Mouse (Mus musculus): ENCODE measurements around the gene Prcd. TPM values are rescaled to one million over a fixed set of nuclear protein-coding genes. Genes with fewer than 3 reads are reported as not detected.

The Prcd gene
- polyA plus RNA-seq, 1 experiment = 0.44 TPM

DNA sequence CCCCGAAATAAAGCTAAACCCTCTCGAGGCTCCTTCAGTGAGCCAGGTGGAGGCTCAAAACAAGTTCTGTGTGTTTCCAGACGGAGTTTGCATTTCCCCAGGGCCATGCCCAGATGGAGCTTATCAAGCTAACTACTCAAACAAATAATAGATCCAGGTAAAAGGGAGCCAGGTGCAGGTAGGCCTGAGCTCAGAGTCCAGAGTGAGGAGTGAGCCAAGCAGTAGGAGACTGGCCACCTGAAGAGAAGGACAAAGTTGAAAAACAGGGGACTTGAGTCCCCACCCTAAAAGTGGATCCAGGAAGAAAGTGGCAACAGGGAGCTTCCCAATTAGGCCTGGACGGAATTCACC lies 40.5 kb downstream of the Prcd start:
- Histone ChIP-seq H3K27me3 (replicated peaks; ENCODE audit: control insufficient read depth, insufficient read depth, low read length) (no peaks in the 10 kb centered on the region), H3K27ac (ENCODE audit: insufficient read depth, low read depth, low read length) (peak overlapping the region; percentile 88)
- 41% methylated on average over 4 of the region's 4 CpGs for WGBS

DNA sequence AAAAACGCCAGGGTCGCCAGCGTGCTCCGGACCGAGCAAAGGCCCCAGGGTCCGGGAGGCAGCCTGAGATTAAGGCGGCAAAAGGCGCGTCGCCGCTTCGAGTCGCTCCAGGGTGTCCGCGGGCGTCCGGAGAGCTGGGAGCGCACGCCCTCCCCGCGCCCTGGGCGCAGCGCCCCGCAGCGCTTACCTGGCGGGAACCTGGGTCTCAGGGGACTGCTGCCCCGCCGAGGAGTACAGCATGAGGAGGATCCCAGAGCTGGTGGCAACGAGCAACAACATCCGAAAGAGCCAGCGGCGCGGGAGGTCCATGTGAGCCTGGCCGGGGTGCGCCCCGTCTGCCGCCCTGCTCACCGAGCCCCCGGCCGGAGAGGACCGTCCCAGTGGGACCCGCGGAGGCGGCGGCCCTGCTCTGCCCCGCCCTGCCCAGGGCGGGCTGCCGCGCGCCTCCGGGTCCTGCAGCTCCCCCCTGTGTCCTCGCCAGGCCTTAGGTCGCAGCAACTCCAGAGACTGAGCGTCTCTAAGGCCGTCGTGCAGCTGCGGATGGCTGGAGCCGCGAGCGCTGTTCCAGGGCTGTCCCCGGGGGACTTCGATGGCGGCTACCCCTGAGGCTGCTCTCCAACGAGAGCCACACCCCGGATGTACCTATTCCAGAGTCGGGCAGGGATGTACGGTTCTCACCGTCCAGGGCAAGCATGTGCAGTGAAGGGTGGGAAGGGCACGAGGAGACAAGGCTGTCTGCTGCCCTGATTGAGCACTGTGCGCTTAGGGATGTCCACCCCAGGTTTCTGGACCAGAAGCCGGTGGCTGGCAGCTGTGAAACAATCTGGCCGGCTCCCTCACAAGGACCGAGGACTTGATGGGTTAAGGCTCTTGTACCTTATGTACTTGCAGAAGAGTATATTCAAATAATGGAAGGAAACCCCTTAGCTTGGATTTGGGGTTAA lies 41.2 kb downstream of the Prcd start:
- WGBS = 4% methylated on average over 73 of the region's 73 CpGs
- peak overlapping the region; percentile 88 for H3K27ac ChIP-seq (ENCODE audit: insufficient read depth, low read depth, low read length)
- TF ChIP-seq POLR2A (IDR thresholded peaks at IDR 0.05; ENCODE audit: low read depth, low read length) (peak; percentile 1), CTCF (conservative IDR thresholded peaks at IDR 0.05; ENCODE audit: insufficient read depth, insufficient read length, low read depth, low read length) (no peak)
- peak overlapping the region; percentile 82 for H3K4me3 ChIP-seq (ENCODE audit: insufficient read depth, low read depth, low read length)
- no peaks in the 10 kb centered on the region for H3K27me3 ChIP-seq (replicated peaks; ENCODE audit: control insufficient read depth, insufficient read depth, low read length)
- H3K4me1 ChIP-seq (ENCODE audit: control insufficient read depth, insufficient read depth, low read length) = peaks cover 12% of the 10 kb centered on the region; the same call in 1 of the 2 replicates
- no peaks in the 10 kb centered on the region for H3K36me3 ChIP-seq (ENCODE audit: control insufficient read depth, insufficient read depth, low read length)
- peak; percentile 78 for DNase-seq

More for the DNA sequence above, 40.5 kb downstream of the Prcd start:
- DNase-seq = peak; percentile 53
- peak overlapping the region; percentile 82 for H3K4me3 ChIP-seq (ENCODE audit: insufficient read depth, low read depth, low read length)
- no peak for TF ChIP-seq POLR2A (IDR thresholded peaks at IDR 0.05; ENCODE audit: low read depth, low read length)
- TF ChIP-seq CTCF (conservative IDR thresholded peaks at IDR 0.05; ENCODE audit: insufficient read depth, insufficient read length, low read depth, low read length) = no peak
- H3K36me3 ChIP-seq (ENCODE audit: control insufficient read depth, insufficient read depth, low read length) = no peaks in the 10 kb centered on the region
- peaks cover 12% of the 10 kb centered on the region; the same call in 1 of the 2 replicates for H3K4me1 ChIP-seq (ENCODE audit: control insufficient read depth, insufficient read depth, low read length)

DNA sequence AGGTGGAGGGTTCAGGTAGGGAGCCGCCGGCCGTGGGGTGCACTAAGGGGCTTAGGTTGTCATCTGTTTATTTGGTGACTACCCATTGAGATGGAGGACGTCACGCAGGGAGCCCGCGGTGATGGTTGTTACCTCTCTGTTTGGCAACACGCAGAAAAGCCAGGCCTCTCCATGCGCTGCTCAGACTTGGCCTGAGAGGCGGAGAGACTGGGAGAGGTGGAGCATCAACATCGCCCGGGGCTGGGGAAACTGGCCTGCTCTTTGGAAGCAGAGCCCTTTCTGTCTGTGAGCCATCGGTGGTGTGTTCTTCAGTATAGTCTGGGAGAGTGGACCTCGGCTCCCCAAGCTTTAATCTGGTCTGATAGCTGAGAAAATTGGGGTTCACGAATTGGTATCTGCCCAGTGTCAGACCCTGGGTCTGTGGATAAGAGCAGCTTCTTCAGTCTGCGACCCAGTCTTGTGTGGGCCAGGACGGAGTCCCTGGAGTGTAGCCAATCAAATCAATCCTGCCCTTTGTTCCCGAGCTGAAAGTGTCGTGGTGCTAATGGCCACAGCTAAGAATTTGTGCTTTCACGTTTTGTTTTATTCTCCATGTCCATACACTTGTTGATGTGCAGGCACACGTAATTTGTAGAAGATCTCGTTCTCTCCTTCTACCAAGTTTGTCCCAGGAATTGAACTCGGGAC lies 42.0 kb downstream of the Prcd start:
- 38% methylated on average over 23 of the region's 23 CpGs for WGBS
- no peak overlapping the region for H3K4me3 ChIP-seq (ENCODE audit: insufficient read depth, low read depth, low read length)

DNA sequence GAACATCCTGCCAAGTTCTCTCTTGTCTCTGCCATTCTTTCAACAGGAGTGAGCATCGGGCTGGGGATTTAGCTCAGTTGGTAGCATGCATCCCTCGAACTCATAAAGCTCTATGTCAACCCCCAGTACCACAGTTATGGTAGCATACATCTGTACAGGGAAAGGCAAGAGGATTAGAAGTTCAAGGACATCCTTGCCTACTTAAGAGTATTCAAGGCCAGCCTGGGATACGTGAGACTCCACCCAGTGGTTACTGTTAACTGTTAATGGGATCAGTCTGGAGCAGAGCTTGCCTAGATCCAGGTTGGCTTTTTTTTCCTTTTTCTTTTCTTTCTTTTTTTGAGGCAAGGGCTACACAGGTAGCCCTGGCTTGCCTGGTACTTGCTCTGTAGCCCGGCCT lies 43.1 kb downstream of the Prcd start:
- Histone ChIP-seq H3K4me1 (ENCODE audit: control insufficient read depth, insufficient read depth, low read length) (peaks cover 8% of the 10 kb centered on the region; the same call in 1 of the 2 replicates), H3K27me3 (replicated peaks; ENCODE audit: control insufficient read depth, insufficient read depth, low read length) (no peaks in the 10 kb centered on the region), H3K36me3 (ENCODE audit: control insufficient read depth, insufficient read depth, low read length) (no peaks in the 10 kb centered on the region), H3K4me3 (ENCODE audit: insufficient read depth, low read depth, low read length) (no peak overlapping the region), H3K27ac (ENCODE audit: insufficient read depth, low read depth, low read length) (no peak overlapping the region)
- TF ChIP-seq CTCF (conservative IDR thresholded peaks at IDR 0.05; ENCODE audit: insufficient read depth, insufficient read length, low read depth, low read length) (no peak), POLR2A (IDR thresholded peaks at IDR 0.05; ENCODE audit: low read depth, low read length) (no peak)
- DNase-seq = no peak
- WGBS = 85% methylated on average over 4 of the region's 4 CpGs

More for the DNA sequence above, 42.0 kb downstream of the Prcd start:
- Histone ChIP-seq H3K4me1 (ENCODE audit: control insufficient read depth, insufficient read depth, low read length) (peaks cover 9% of the 10 kb centered on the region; the same call in 1 of the 2 replicates), H3K27me3 (replicated peaks; ENCODE audit: control insufficient read depth, insufficient read depth, low read length) (no peaks in the 10 kb centered on the region), H3K27ac (ENCODE audit: insufficient read depth, low read depth, low read length) (peak overlapping the region; percentile 15; the same call in 1 of the 2 replicates), H3K36me3 (ENCODE audit: control insufficient read depth, insufficient read depth, low read length) (no peaks in the 10 kb centered on the region)
- no peak for TF ChIP-seq POLR2A (IDR thresholded peaks at IDR 0.05; ENCODE audit: low read depth, low read length)
- TF ChIP-seq CTCF (conservative IDR thresholded peaks at IDR 0.05; ENCODE audit: insufficient read depth, insufficient read length, low read depth, low read length) = no peak
- DNase-seq = peak; percentile 72

DNA sequence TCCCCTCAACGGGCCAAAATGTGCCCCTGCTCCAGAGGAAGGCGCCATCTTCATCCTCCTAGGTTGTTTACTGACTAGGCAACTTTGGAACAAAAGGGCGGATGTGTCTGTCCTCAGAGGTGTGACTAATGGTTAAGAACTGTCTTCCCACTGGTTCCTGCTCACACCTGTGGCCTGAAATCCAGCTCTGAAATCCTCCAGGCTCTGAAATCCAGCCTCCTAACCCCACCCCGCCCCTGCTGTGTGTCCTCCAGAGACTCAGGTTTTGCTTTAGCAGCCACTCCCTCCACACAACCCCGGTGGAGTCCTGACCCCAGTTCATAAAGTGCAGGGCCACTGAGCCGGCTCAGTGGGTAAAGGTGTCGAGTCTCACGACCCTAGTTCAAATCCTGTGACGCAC lies 44.2 kb downstream of the Prcd start:
- TF ChIP-seq CTCF (conservative IDR thresholded peaks at IDR 0.05; ENCODE audit: insufficient read depth, insufficient read length, low read depth, low read length) (no peak), POLR2A (IDR thresholded peaks at IDR 0.05; ENCODE audit: low read depth, low read length) (no peak)
- Histone ChIP-seq H3K4me1 (ENCODE audit: control insufficient read depth, insufficient read depth, low read length) (peaks cover 11% of the 10 kb centered on the region; the same call in 1 of the 2 replicates), H3K27me3 (replicated peaks; ENCODE audit: control insufficient read depth, insufficient read depth, low read length) (no peaks in the 10 kb centered on the region), H3K4me3 (ENCODE audit: insufficient read depth, low read depth, low read length) (no peak overlapping the region), H3K27ac (ENCODE audit: insufficient read depth, low read depth, low read length) (no peak overlapping the region), H3K36me3 (ENCODE audit: control insufficient read depth, insufficient read depth, low read length) (no peaks in the 10 kb centered on the region)
- WGBS = 57% methylated on average over 9 of the region's 9 CpGs
- DNase-seq = no peak

DNA sequence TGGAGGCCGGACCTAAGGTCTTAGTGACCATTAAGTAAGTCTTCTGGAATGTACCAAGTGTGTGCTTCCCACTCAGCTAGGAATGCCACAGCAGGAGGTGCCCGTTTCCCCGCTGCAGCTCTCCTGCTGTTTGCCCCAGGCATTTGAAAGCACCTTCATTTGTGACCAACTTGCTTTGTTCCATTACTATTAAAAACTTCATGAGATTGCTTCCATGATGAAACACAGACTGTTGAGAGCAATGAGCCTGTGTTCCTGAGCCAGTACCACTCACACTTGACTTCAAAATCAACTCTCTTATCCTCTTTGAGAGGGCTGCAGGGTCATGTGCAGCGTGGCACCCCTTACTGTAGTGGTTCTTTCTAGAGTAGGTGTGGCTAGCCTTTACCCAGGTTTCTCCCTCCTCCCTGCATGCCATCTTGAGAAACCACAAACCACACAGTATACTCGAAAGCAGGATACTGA lies 48.1 kb downstream of the Prcd start:
- peak overlapping the region; percentile 85 for H3K27ac ChIP-seq (ENCODE audit: insufficient read depth, low read depth, low read length)
- TF ChIP-seq POLR2A (IDR thresholded peaks at IDR 0.05; ENCODE audit: low read depth, low read length) = no peak
- TF ChIP-seq CTCF (conservative IDR thresholded peaks at IDR 0.05; ENCODE audit: insufficient read depth, insufficient read length, low read depth, low read length) = no peak

More for the DNA sequence above, 48.1 kb downstream of the Prcd start:
- DNase-seq = peak; percentile 75
- WGBS = 41% methylated on average over 5 of the region's 5 CpGs
- H3K27me3 ChIP-seq (replicated peaks; ENCODE audit: control insufficient read depth, insufficient read depth, low read length) = no peaks in the 10 kb centered on the region
- H3K4me3 ChIP-seq (ENCODE audit: insufficient read depth, low read depth, low read length) = no peak overlapping the region
- H3K36me3 ChIP-seq (ENCODE audit: control insufficient read depth, insufficient read depth, low read length) = no peaks in the 10 kb centered on the region
- H3K4me1 ChIP-seq (ENCODE audit: control insufficient read depth, insufficient read depth, low read length) = peaks cover 6% of the 10 kb centered on the region; the same call in 1 of the 2 replicates

Measured in kidney, adult 2 months (tissue).